Mouse (Mus musculus): ENCODE results near the gene Tmem161b. TPM values are rescaled to one million over a fixed set of nuclear protein-coding genes. Genes with fewer than 3 reads are reported as not detected.
"Not testable (repeated sequence)": the region's sequence is repeated elsewhere in the genome, so short reads cannot be mapped to it uniquely, and the experiment has no call there.

The Tmem161b gene
- total RNA-seq (2014; rRNA removed; ENCODE audit: low replicate concordance), result 15.1 and 17.6 TPM in 2 replicates
- 12.7 and 12.9 TPM in 2 replicates for polyA plus RNA-seq (2015; fragmentation: Nextera tagmentation; extraction: Ambion mirVana)

- peak; percentile 100 for ATAC-seq (ENCODE audit: insufficient read depth, low read depth)
- Histone ChIP-seq H3K9ac (replicated peaks; ENCODE audit: low read depth, low read length) (peak within 1 kb of the TSS; percentile 69), H3K9me3 (replicated peaks; ENCODE audit: control insufficient read depth, low read length) (no peaks in the 10 kb centered on the region), H3K4me3 (ENCODE audit: low read depth, low read length) (peak within 1 kb of the TSS; percentile 81), H3K4me1 (ENCODE audit: control insufficient read depth, insufficient read depth) (peaks cover 7% of the 10 kb centered on the region), H3K27me3 (ENCODE audit: control insufficient read depth, insufficient read depth, low read length) (no peaks in the 10 kb centered on the region), H3K27ac (ENCODE audit: low read depth) (peak within 1 kb of the TSS; percentile 87), H3K4me2 (ENCODE audit: low read depth, low read length) (peak within 1 kb of the TSS; percentile 91), H3K36me3 (replicated peaks; ENCODE audit: control insufficient read depth, insufficient read depth, low read length) (no peaks in the 10 kb centered on the region)
- TF ChIP-seq CTCF (IDR thresholded peaks at IDR 0.05; ENCODE audit: low read depth) (0 out of 2 replicates have a peak, but pooled peaks have one; percentile 0), EP300 (IDR thresholded peaks at IDR 0.05; ENCODE audit: low read depth) (0 out of 2 replicates have a peak, but pooled peaks have one; percentile 41)
- DNase-seq (ENCODE audit: low spot score), result peak; percentile 89
- WGBS, result under 1% methylated on average over 48 of the region's 52 CpGs
Measured at GRCm38 (mm10) chr13:84221820-84222681, at the start of gene Tmem161b. Gene Tmem161b, plus strand, starts transcription at chr13:84222296.

GRCm38 (mm10) chr13:84185835-84186234 is 36.3 kb upstream of the Tmem161b start:
- not testable (repeated sequence) for H3K36me3 ChIP-seq (replicated peaks; ENCODE audit: control insufficient read depth, insufficient read depth, low read length); ATAC-seq (ENCODE audit: insufficient read depth, low read depth); H3K9me3 ChIP-seq (replicated peaks; ENCODE audit: control insufficient read depth, low read length); H3K27ac ChIP-seq (ENCODE audit: low read depth); H3K4me2 ChIP-seq (ENCODE audit: low read depth, low read length); H3K4me1 ChIP-seq (ENCODE audit: control insufficient read depth, insufficient read depth); H3K27me3 ChIP-seq (ENCODE audit: control insufficient read depth, insufficient read depth, low read length); H3K4me3 ChIP-seq (ENCODE audit: low read depth, low read length); DNase-seq (ENCODE audit: low spot score); H3K9ac ChIP-seq (replicated peaks; ENCODE audit: low read depth, low read length)

GRCm38 (mm10) chr13:84192723-84193122 is 29.4 kb upstream of the Tmem161b start:
- no peak for ATAC-seq (ENCODE audit: insufficient read depth, low read depth)
- no peak for TF ChIP-seq CTCF (IDR thresholded peaks at IDR 0.05; ENCODE audit: low read depth)
- H3K36me3 ChIP-seq (replicated peaks; ENCODE audit: control insufficient read depth, insufficient read depth, low read length), result no peaks in the 10 kb centered on the region
- no peak overlapping the region for H3K9ac ChIP-seq (replicated peaks; ENCODE audit: low read depth, low read length)
- H3K4me2 ChIP-seq (ENCODE audit: low read depth, low read length), result no peak overlapping the region
- no peak overlapping the region for H3K4me3 ChIP-seq (ENCODE audit: low read depth, low read length)
- no peak overlapping the region for H3K27ac ChIP-seq (ENCODE audit: low read depth)
- no peak for DNase-seq (ENCODE audit: low spot score)
- H3K4me1 ChIP-seq (ENCODE audit: control insufficient read depth, insufficient read depth), result no peaks in the 10 kb centered on the region
- no peaks in the 10 kb centered on the region for H3K27me3 ChIP-seq (ENCODE audit: control insufficient read depth, insufficient read depth, low read length)
- H3K9me3 ChIP-seq (replicated peaks; ENCODE audit: control insufficient read depth, low read length), result no peaks in the 10 kb centered on the region
- WGBS, result 49% methylated on average over 3 of the region's 3 CpGs

- no peaks in the 10 kb centered on the region for H3K27me3 ChIP-seq (ENCODE audit: control insufficient read depth, insufficient read depth, low read length)
Measured at GRCm38 (mm10) chr13:84222682-84222992, 541 bp downstream of the Tmem161b start.

GRCm38 (mm10) chr13:84223018-84223417 is 922 bp downstream of the Tmem161b start:
- Histone ChIP-seq H3K27ac (ENCODE audit: low read depth) (no peak overlapping the region), H3K27me3 (ENCODE audit: control insufficient read depth, insufficient read depth, low read length) (no peaks in the 10 kb centered on the region), H3K4me2 (ENCODE audit: low read depth, low read length) (peak overlapping the region; percentile 91), H3K4me3 (ENCODE audit: low read depth, low read length) (peak overlapping the region; percentile 81), H3K36me3 (replicated peaks; ENCODE audit: control insufficient read depth, insufficient read depth, low read length) (no peaks in the 10 kb centered on the region), H3K4me1 (ENCODE audit: control insufficient read depth, insufficient read depth) (peaks cover 7% of the 10 kb centered on the region), H3K9ac (replicated peaks; ENCODE audit: low read depth, low read length) (peak overlapping the region; percentile 69), H3K9me3 (replicated peaks; ENCODE audit: control insufficient read depth, low read length) (no peaks in the 10 kb centered on the region)
- TF ChIP-seq CTCF (IDR thresholded peaks at IDR 0.05; ENCODE audit: low read depth) (no peak), EP300 (IDR thresholded peaks at IDR 0.05; ENCODE audit: low read depth) (no peak)
- ATAC-seq (ENCODE audit: insufficient read depth, low read depth) (no peak), DNase-seq (ENCODE audit: low spot score) (no peak)
- 36% methylated on average over 5 of the region's 5 CpGs for WGBS

More at GRCm38 (mm10) chr13:84222682-84222992, 541 bp downstream of the Tmem161b start:
- ATAC-seq (ENCODE audit: insufficient read depth, low read depth) (no peak), DNase-seq (ENCODE audit: low spot score) (no peak)
- TF ChIP-seq EP300 (IDR thresholded peaks at IDR 0.05; ENCODE audit: low read depth), result no peak
- no peak for TF ChIP-seq CTCF (IDR thresholded peaks at IDR 0.05; ENCODE audit: low read depth)
- Histone ChIP-seq H3K9ac (replicated peaks; ENCODE audit: low read depth, low read length) (peak overlapping the region; percentile 69), H3K27ac (ENCODE audit: low read depth) (peak overlapping the region; percentile 87), H3K4me2 (ENCODE audit: low read depth, low read length) (peak overlapping the region; percentile 91), H3K4me1 (ENCODE audit: control insufficient read depth, insufficient read depth) (peaks cover 7% of the 10 kb centered on the region), H3K4me3 (ENCODE audit: low read depth, low read length) (peak overlapping the region; percentile 81), H3K36me3 (replicated peaks; ENCODE audit: control insufficient read depth, insufficient read depth, low read length) (no peaks in the 10 kb centered on the region), H3K9me3 (replicated peaks; ENCODE audit: control insufficient read depth, low read length) (no peaks in the 10 kb centered on the region)
- WGBS, result 2% methylated on average over 10 of the region's 10 CpGs

Data from heart, postnatal 0 days (tissue).